Mouse (Mus musculus) gastrocnemius, postnatal 10 days (tissue): ENCODE measurements at regions not wholly inside any gene's neighbourhood (a gene's known extent, or its start where the extent isn't known, plus 50 kb on each side); places are given as distances from the start of the nearest gene placed in this dataset.

Experiments
- DNase-seq: peaks from one replicate; pipeline ENCODE4 v3.0.0; 2021; ENCODE audit warnings: mixed read lengths

GRCm38 (mm10) chr10:27995035-27995399 is 79.6 kb upstream of the Ptprk start:
- DNase-seq = no peak

- DNase-seq = no peak
Measured at GRCm38 (mm10) chr10:28010756-28011155, 63.9 kb upstream of the Ptprk start.

GRCm38 (mm10) chr10:28012135-28012534 is 62.5 kb upstream of the Ptprk start:
- no peak for DNase-seq

GRCm38 (mm10) chr10:28013401-28013800 is 61.2 kb upstream of the Ptprk start:
- DNase-seq = no peak

GRCm38 (mm10) chr10:28014306-28014825 is 60.3 kb upstream of the Ptprk start:
- no peak for DNase-seq
